Mouse (Mus musculus) c-Kit-negative CD71-positive TER-119-positive erythroid progenitor cells, embryonic 14.5 days (primary cell): ENCODE measurements around the gene Ddi2.
A peak's percentile ranks its signal among the peaks of the same experiment; 100 is the strongest.

Experiments
- DNase-seq: peaks from one replicate; pipeline ENCODE4 v3.0.0-alpha.2; 2013; ENCODE audit warnings: low read depth, low spot score

Ddi2 gene

GRCm38 (mm10) chr4:141742381-141742780 is 19.2 kb upstream of the Ddi2 start:
- no peak for DNase-seq

DNA sequence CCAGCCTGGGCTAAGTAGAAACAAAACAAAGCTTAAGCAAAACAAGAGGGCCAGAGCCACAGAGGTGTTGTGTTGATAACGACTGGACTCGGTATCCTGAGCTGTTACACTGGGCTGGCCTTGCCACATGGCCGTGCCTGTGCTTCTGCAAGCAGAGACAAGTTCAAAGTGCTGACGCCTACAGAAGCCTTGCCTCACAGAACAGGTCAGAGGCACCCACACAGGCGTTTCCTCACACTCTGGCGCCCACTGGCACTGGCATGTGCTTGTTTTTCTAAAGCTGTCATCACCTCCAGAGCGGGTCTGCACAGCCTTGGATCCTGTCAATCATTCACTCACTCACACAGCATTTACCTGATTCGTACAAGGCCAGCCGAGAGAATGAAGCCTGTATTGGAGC is 18.6 kb upstream of the Ddi2 start:
- DNase-seq: no peak

DNA sequence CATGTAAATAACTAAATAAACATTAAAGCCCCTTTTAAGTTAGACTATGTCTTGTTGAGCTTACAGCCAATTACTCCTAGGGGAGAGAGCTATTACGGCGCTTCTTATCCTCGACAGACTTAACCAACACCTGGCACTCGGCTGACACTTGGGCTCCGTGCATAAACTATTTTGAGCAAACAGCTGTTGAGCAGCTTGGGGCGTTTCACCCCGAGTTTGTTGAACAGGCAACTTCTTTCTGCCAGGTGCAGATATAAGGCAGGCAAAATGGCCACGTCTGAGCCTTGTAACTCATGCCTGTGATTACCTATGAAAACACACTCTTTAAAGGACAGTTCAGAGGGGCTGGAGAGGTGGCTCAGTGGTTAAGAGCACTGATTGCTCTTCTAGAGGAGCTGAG is 14.8 kb upstream of the Ddi2 start:
- DNase-seq: no peak

DNA sequence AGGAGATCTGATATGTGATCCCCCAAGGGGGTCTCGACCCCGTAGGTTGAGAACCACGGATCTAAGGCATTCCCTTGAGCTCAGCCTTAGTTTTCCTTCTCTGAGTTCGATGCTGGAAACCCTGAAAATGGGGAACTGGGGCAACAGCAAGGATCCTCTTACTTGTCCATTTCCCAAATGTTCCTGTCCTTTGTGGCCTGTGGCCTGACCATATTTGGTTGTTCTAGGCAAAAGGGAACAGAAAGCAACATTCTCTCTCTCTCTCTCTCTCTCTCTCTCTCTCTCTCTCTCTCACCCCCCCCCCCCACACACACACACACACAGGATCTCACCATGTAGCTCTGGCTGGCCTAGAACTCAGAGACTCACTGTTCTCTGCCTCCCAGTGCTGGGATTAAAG is 13.6 kb upstream of the Ddi2 start:
- no peak for DNase-seq

- DNase-seq: no peak
Observed at GRCm38 (mm10) chr4:141735206-141735560, 12.0 kb upstream of the Ddi2 start.

- DNase-seq: peak; percentile 79
Observed at GRCm38 (mm10) chr4:141734446-141735205, 11.4 kb upstream of the Ddi2 start.

GRCm38 (mm10) chr4:141731766-141732165 is 8.5 kb upstream of the Ddi2 start:
- DNase-seq: no peak

GRCm38 (mm10) chr4:141730401-141730800 is 7.2 kb upstream of the Ddi2 start:
- DNase-seq: no peak

DNA sequence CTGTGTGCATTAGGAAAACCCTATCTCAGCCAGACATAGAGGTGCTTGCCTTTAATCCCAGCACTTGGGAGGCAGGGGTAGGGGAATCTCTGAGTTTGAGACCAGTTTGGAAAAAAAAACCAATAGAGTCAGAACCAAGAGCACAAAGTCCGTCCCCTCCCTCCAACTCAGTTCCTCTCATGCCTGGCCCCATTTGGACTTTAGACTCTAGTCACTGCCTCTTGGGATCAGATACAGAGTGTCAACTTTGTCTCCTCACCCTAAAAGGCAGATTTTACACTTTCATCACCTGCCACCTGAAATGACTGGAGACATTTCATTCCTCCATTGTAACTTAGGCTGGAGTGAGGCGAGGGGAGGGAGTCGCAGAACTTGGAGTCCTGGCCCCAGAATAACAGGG is 6.0 kb upstream of the Ddi2 start:
- DNase-seq: no peak

GRCm38 (mm10) chr4:141725738-141726137 is 2.5 kb upstream of the Ddi2 start:
- no peak for DNase-seq

GRCm38 (mm10) chr4:141725277-141725676 is 2.1 kb upstream of the Ddi2 start:
- no peak for DNase-seq

DNA sequence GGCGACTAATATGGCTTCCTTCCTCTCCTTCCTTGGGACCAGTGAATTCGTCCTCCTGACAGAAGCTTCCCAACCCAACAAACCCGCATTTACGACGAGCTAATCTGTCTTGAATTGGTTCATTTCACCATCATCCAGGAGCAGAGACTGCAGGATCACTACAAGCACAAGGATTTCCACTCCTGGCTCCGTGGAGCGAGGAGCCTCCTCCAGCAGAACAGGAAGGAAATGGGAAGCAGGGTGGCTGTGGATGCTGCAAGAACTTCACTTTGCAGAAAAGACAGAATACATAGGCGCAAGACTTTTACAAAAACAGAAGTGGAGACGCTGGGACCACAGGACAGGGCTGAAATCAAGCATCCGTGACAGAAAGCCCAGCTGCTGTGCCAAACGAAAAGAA is 1.4 kb upstream of the Ddi2 start:
- no peak for DNase-seq

- DNase-seq: no peak
Observed at GRCm38 (mm10) chr4:141723673-141724068, 452 bp upstream of the Ddi2 start.

DNA sequence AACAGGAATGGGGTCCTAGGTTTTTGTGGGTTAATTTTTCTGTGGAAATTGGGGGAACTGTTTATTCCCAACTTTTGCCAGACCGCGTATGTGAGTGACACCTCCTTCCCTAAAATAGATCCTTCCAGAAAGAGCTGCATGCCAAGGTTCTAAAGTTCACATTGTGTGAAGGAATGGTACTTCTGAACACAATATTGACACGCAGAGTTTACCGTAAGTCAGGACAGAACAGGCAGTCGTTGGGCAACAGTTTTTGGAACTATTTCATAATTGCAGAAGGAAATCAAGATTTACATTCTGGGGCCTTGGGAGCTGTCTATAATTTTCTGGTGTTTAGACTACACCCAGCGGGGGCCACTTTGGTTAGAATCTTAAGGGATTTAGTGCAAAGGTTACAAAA is 1.3 kb downstream of the Ddi2 start:
- DNase-seq: no peak

- no peak for DNase-seq
Observed at GRCm38 (mm10) chr4:141720761-141721523, 2.3 kb downstream of the Ddi2 start.

GRCm38 (mm10) chr4:141719304-141719703 is 3.9 kb downstream of the Ddi2 start:
- no peak for DNase-seq

- DNase-seq: no peak
Observed at GRCm38 (mm10) chr4:141717633-141718032, 5.6 kb downstream of the Ddi2 start.

DNA sequence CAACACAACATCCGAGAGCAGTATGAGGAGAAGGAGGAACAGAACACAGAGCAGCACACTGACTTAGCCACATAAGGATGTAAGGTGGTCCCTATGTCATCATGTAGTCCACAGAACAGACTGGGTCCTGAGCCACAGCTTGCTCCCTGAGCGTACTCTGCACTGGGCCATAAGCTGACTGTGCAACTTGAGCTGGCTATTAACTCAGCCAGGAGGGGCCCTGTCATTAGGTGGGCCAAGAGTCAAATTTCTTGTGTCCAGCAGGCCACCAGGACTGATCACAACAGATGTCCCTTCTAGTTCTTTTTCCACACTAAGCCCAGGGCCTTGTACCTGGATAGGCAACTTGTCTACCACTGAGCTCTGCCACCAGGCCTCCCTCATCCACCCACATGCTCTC is 8.2 kb downstream of the Ddi2 start:
- no peak for DNase-seq

- DNase-seq: no peak
Observed at GRCm38 (mm10) chr4:141713598-141714142, 9.5 kb downstream of the Ddi2 start.

DNA sequence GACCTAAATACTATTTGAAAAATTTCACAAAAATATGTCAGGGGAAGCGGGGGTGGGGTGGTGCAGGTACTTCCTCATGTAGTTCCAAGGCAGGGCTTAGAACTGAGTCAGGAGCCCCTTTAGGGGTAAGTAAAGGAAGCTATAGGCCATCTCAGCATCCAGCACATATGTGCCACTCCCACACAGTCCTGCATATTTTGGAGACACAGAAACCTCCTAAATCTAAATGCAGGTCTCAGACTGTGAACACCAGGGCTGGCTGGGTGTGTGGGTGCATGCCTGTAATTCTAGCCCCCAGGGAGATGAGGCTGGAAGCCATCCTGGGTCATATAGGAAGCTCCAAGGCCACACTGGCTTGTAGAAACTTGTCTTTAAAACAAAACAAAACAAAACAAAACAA is 12.0 kb downstream of the Ddi2 start:
- no peak for DNase-seq

GRCm38 (mm10) chr4:141708971-141709370 is 14.2 kb downstream of the Ddi2 start:
- no peak for DNase-seq

- no peak for DNase-seq
Observed at GRCm38 (mm10) chr4:141708005-141708404, 15.2 kb downstream of the Ddi2 start.

DNA sequence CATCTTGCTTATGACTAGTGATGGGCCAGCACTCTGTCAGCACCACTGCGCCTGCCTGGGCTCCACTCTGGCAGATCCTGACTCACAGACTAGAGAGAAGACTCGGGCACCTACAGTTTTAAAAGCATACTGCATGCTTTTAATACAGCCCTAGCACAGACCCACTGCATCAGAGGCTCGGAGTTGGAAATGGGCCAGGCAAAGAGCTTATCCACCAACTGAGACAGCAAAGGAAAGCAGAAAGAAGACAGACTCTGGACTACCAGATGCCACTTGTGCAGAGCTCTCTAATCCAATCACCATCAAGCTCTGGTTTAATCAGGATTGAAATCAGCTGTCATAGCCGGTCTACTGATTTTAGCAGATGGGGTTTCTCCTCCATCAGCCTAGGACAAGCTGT is 17.9 kb downstream of the Ddi2 start:
- no peak for DNase-seq
